17 mouse cellular contexts compared by ENCODE assay signal in the genomic region with DNA sequence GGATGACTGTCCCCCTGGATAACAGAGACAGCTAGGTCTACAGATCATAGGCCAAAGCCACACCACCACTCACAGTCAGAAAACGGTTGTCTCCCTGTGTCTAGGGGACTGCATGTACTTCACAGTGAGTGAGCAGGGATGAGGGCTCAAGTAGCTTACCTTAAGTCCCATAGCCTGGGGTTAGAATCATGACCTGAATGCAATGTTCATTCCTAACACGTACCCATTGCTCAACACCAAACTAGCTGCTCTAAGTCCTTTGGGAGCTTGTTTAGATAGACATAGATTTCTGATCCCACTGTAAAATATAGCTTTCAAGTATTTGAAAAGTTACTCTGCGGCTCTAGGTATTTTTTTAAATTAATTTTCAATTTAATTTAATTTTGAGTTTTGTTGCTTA.
"Had no signal": no experiment of that assay in that cellular context is flagged by ENCODE, and none has a peak within 500 bp of the region (broad histone marks: within the 10 kb centered on the region; RNA-seq: fewer than 3 reads in every experiment).

No protein-coding gene starts in this region.

- DNase-seq: cerebellum, adult 2 months; cerebellum, adult 8-10 months; cerebellum, adult 9-10 months; cerebellum, adult 9-11 months; cerebellum, postnatal 10 days; cerebellum, postnatal 14 days; cerebellum, postnatal 25 days; cerebellum, postnatal 36 days; embryo, embryonic 11 days; forebrain, postnatal 0 days; gastrocnemius, adult 2 months; gastrocnemius, postnatal 10 days; gastrocnemius, postnatal 14 days; gastrocnemius, postnatal 25 days; gastrocnemius, postnatal 36 days; heart, adult 18-20 months; heart, adult 2 months had no signal
